Mouse (Mus musculus): ENCODE data around the gene Sema4c.

DNA sequence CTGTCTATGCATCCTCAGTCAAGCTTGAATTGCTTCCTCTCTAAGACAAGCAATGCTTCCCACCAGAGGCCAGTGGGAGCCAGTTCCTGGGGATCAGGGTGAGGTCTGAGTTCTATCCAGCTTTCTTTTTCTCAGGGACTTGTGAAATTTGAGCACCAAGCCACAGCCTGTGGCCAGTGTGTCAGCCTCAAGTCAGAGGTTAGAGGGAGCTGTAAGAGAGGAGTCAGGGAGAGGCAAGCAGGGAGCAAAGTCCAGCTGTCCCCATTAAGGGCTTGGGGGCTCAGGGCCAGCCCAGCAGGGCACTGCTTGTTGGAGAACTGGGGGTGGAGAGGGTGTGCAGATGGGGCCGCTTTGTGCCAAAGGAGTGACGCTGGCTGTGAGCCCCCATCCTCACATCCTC lies 5.0 kb upstream of the Sema4c start:
- TF ChIP-seq GATA1 (IDR thresholded peaks at IDR 0.05; ENCODE audit: low read length) (no peak), TAL1 (IDR thresholded peaks at IDR 0.05; ENCODE audit: low read length) (no peak)
